Mouse (Mus musculus): Measurements from ENCODE around the gene Tnr.

DNA sequence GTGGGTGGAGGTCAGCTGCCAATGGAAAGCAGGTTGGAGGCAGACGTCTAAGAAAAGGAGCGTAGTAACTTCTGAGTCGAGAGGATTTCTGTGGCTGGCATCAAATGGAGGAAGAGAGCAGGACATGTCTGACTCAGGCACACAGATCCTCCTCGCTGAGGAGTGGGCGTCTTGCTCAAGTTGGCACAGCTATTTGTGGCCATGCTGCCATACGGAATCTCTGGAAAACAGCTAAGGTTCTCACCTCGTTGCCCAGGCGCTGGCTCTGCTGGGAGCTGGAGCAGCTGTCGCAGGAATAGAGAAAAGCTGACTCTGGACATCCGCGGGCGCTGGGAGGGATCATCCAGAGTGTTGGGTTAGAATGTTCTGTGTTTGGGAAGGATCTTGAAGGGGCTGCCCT is 250.1 kb downstream of the Tnr start:
- TF ChIP-seq CTCF (conservative IDR thresholded peaks at IDR 0.05; ENCODE audit: insufficient read depth, insufficient read length, low read depth, low read length): no peak
- no peak for TF ChIP-seq POLR2A (IDR thresholded peaks at IDR 0.05; ENCODE audit: low read depth, low read length)
